Mouse (Mus musculus): ENCODE results near the gene Ccdc93. TPM values are rescaled to one million over a fixed set of nuclear protein-coding genes. Genes with fewer than 3 reads are reported as not detected.

Ccdc93 gene
- total RNA-seq, 2 experiments from 2014 or later: 23.6 to 27.2 TPM

GRCm38 (mm10) chr1:121511186-121511585 lies 80.3 kb downstream of the Ccdc93 start:
- DNase-seq (ENCODE audit: low spot score in 2 of 2): no peak

GRCm38 (mm10) chr1:121511966-121512365 lies 81.1 kb downstream of the Ccdc93 start:
- no peak for DNase-seq (ENCODE audit: low spot score in 2 of 2)

- DNase-seq (ENCODE audit: low spot score in 2 of 2): no peak
Measured at GRCm38 (mm10) chr1:121518609-121519008, 87.8 kb downstream of the Ccdc93 start.

- peak; percentile 29 to 31 for DNase-seq (ENCODE audit: low spot score in 2 of 2)
Measured at GRCm38 (mm10) chr1:121527061-121527460, 96.2 kb downstream of the Ccdc93 start.

GRCm38 (mm10) chr1:121527600-121528398 lies 97.0 kb downstream of the Ccdc93 start:
- DNase-seq (ENCODE audit: low spot score in 2 of 2): peak; percentile 3 to 6

- DNase-seq (ENCODE audit: low spot score in 2 of 2): peak; percentile 21 to 31
Measured at GRCm38 (mm10) chr1:121528399-121528720, 97.5 kb downstream of the Ccdc93 start, which contains the start of gene Htr5b. TSS of gene Htr5b (minus strand) at chr1:121528465.

GRCm38 (mm10) chr1:121529286-121529685 lies 98.4 kb downstream of the Ccdc93 start:
- no peak for DNase-seq (ENCODE audit: low spot score in 2 of 2)

- no peak for DNase-seq (ENCODE audit: low spot score in 2 of 2)
Measured at GRCm38 (mm10) chr1:121531439-121531838, 100.6 kb downstream of the Ccdc93 start.

- DNase-seq (ENCODE audit: low spot score in 2 of 2): no peak
Measured at GRCm38 (mm10) chr1:121540361-121540760, 109.5 kb downstream of the Ccdc93 start.

- peak in 1 of 2 experiments; percentile 45 for DNase-seq (ENCODE audit: low spot score in 2 of 2)
Measured at GRCm38 (mm10) chr1:121546844-121547243, 116.0 kb downstream of the Ccdc93 start.

GRCm38 (mm10) chr1:121548667-121549066 lies 117.8 kb downstream of the Ccdc93 start:
- no peak for DNase-seq (ENCODE audit: low spot score in 2 of 2)

- DNase-seq (ENCODE audit: low spot score in 2 of 2): no peak
Measured at GRCm38 (mm10) chr1:121549456-121549855, 118.6 kb downstream of the Ccdc93 start.

- DNase-seq (ENCODE audit: low spot score in 2 of 2): no peak
Measured at GRCm38 (mm10) chr1:121550801-121551456, 120.1 kb downstream of the Ccdc93 start.

GRCm38 (mm10) chr1:121551457-121551835 lies 120.6 kb downstream of the Ccdc93 start:
- peak; percentile 57 to 61 for DNase-seq (ENCODE audit: low spot score in 2 of 2)

Other genes starting within 250 kb of the Ccdc93 start
- 10 to 100 TPM; 58.3 to 68.1 TPM for gene Insig2, start 98.5 kb upstream of the Ccdc93 start, total RNA-seq (2021)
- gene Htr5b, start 97.4 kb downstream of the Ccdc93 start, total RNA-seq (2021): 1 to 10 TPM; 1.6 to 3.3 TPM
- gene Ddx18, start 136.9 kb downstream of the Ccdc93 start, total RNA-seq (2021): 10 to 100 TPM; 27.2 to 30.1 TPM